Mouse (Mus musculus) cerebellum, adult 11-12 months (tissue): Measurements from ENCODE around the gene Sdhaf2.
"Not testable (repeated sequence)": the region's sequence is repeated elsewhere in the genome, so short reads cannot be mapped to it uniquely, and the experiment has no call there.

Experiments
- DNase-seq: peaks from one replicate; pipeline ENCODE4 v3.0.0; 2022

Sdhaf2 gene

DNA sequence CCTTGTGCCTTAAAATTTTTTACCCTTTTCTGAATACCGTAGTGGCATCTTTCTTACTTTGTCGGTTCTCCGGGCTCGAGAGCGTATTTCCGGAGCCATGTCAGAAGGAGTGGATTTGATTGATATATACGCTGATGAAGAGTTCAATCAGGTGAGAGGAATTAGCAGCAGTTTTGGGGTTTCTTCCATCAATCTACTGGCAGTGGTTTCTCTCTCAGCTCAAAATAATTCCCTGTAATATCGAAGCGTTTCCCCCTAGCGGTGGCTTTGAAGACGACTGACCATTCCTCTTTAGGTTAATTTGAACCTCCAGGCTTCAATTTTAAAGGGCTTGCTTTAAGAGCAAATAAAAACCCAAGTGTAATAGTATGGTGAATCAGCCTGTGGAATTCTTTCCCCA, at the start of gene Sdhaf2:
Gene Sdhaf2, minus strand, starts transcription at position 233 of the 400 bp plus-strand sequence.
- DNase-seq, result no peak

DNA sequence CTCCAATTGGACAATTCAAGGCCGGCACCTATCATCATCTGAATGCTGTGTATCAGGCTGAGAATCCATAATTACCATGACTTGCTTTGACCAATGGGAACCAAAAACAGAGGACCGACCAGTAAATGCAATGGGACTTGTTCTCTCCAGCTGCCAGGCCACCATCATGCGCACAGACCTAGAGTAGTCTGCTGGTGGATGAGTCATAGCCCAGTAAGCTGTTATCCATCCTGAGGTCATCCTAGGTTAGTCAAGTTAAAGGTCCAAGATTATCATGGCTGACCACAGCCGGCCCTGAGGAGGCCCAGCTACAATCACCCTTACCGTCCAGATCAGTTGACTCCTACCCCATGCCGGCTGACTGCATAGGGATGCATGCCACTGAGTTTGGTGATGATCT, 43.7 kb upstream of the Sdhaf2 start:
- no peak for DNase-seq

DNA sequence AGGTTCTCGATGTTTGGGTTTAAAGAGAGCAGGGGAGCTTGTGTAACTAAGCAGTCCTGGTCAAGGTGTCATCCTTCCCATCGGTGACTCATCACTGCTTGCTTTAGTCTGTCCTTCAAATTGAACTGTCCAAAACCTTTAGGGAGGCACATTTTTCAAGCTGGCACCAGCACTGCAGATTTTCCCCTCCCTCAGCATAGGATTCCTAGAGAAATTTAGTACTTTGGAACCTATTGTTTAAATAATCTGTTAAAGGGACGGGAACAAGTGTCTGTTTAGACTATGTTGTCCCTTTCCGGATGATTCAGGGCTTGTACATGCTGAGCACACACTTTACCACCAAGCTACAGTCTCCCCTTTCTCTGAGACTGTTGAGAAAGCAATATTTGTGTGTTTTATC, 39.3 kb upstream of the Sdhaf2 start:
- DNase-seq, result no peak

DNA sequence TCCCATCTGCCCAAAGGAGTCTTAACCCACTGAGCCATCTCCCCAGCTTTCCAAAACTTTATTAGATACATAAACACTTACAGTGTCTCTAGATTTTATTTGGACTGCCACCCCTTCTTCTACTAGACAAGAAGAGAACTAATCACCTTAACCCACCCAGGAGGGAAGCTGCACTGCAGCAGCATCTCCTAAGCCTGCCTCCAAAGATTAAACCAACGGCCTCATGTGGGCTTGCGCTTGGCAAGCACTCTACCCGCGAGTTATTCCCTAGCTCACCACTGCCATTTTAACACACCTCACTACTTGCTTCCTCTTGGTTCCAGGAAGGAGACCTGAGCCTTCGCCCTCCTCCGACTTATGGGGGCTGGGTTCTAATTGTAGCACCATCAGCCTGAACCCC, 38.3 kb upstream of the Sdhaf2 start:
- no peak for DNase-seq

DNA sequence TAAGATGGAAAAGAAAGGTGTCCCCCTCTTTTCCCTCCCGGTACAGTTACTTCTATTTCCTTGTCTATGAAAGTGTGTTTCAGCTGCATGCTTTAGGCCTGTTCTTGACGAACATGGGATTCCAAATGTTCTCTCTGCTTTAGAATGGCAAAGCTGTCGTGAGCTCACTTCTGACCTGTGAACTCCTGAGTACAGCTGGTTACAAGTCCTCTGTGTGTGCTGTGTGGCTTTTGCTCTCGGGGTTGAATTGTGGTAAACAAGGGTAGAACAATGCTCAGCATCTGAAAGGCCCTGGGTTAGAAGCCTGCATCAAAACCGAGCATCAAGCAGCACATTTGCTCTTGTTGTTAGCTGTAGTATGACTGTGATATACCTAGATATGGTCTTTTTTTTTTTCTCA, 36.4 kb upstream of the Sdhaf2 start:
- no peak for DNase-seq

DNA sequence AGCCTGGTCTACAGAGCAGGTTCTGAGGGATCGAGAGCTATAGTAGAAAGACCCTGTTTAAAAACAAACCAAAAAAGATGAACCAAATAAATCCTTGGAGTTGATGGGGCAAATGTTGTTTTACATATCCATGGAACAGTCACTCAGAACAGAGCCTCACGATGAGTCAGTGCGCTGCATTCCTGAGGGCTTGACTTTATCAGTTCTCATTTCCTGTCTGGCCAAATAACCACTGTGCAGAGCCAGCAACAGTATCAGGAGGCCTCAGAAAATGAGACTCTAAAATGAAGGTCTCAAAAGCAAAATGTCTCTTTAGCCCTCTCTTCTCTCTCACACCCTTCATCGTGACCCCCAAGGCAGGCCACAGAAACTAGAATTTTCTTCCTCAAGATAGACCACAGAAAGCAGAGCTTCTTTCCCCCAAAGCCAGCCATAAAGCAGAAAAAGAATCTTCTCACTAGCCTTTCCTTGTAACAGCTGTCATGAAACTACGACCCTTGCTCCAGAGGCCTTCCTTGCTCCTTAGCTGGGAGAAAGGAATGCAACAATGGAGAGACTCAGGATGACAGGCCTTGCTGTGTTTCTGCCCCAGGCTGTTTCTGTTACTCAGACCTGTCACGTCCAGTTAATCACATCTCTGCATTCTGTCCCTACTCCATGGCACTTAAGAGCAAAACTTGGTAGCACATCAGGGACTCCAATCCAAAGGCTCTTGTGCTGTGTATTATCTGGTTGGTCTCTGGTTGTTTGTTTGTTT, 35.8 kb upstream of the Sdhaf2 start:
- no peak for DNase-seq

DNA sequence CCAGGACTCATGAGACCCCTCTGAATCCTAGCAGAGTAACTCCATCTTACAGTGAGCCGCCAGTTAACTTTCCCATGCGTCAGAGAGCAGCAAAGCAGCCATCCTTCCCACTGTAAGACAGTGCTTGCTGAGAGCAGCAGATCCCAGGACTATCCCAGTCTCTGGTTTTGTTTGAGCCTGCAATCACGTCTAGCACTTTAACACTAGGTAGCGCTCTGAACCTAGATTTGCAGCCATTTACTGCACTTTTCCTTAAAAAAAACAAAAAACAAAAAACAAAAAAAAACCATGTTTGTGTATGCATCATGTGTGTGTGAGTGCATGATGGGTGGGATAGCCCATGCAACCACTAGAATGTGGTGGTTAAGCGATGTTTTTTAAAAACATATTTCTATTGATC, 34.2 kb upstream of the Sdhaf2 start:
- no peak for DNase-seq

DNA sequence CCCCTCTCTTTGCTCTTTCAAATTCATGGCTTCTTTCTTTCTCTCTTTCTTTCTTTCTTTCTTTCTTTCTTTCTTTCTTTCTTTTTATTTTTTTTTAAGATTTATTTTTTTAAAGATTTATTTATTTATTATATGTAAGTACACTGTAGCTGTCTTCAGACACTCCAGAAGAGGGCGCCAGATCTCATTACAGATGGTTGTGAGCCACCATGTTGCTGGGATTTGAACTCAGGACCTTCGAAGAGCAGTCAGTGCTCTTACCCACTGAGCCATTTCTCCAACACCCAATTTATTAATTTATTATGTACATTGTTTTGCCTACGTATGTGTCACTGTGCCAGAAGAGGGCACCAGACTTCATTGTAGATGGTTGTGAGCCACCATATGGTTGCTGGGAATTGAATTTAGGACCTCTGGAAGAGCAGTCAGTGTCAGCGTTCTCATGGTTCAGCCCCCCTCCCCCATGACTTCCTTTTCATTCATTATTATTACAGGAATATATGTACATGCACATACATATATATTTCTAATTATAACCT, 32.0 kb upstream of the Sdhaf2 start:
- DNase-seq, result not testable (repeated sequence)

DNA sequence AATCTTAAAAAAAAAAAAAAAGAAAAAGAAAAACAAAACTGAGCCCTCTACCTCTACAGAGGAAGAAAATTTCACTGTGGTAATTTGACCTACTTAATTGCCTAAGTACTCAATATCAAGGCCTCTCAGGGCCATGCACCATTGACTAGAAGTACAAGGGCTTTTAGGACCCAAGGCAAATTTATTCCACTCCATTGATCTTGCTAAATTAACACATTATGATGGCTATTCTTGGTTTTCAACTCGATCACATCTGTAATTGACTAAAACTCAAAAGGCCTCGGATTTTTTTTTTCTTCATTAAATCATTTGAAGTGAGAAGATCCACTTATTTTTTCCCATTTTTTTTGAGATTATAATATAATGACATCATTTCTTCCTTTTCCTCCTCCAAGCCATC, 31.5 kb upstream of the Sdhaf2 start:
- DNase-seq, result no peak

DNA sequence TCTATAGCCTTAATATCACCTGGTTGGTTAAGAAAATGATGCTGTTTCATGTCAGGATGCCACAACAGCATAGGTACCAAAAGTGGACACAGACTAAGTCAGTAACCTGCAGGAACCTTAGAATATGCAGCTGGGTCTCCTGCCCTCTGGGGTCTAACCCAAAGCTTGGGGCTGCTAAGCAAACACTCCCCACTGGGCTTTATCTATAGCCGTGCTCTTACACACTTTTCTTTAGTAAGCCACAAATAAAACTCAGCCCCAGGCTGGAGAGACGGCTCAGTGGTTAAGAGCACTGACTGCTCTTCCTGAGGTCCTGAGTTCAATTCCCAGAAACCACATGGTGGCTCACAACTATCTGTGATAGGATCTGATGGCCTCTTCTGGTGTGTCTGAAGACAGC, 31.1 kb upstream of the Sdhaf2 start:
- DNase-seq, result no peak

DNA sequence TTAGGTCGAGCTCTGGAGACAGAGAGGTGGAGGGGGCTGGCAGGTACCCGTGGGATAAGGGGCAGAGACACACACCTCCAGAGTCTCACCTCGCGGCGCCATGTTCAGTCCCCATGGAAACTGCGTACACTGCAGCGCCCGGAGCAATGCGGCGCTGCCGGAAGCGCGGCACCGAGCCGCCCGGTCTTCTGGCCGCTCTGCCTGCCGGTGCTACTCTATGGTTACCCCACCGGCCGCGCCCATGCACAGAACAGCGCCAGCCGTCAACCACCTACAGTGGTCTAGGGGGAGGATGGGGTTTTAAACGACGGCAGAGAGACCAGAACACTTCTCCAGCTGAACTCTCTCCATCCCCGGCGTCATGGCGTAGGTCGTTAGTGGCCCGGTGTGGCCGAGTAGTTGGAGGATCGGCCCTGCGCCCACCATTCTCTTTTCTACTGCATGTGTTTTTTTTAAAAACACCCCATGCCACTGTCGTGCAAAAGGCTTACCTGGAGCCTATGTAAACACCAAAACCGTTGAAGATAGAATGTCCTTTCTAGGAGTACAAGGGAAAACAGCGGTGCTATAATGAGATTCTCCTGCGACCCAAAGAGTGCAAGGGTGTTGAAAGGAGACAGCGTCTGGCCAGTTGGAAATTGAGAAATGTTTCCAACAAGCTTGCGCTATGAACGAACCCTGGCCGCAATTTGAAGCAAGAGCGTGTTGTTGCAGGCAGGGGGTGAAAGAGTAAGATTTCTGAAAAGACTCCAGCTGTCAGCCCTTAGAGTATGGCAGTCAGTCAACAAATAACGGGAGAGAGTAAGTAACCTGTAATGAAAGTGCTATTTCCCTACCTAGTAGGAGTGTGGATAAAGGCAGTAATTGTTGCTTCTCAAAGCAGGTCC, 29.9 kb upstream of the Sdhaf2 start, which contains the start of gene Tmem216:
Gene Tmem216, minus strand, starts transcription at position 615 of the 887 bp plus-strand sequence.
- DNase-seq, result peak; percentile 83

DNA sequence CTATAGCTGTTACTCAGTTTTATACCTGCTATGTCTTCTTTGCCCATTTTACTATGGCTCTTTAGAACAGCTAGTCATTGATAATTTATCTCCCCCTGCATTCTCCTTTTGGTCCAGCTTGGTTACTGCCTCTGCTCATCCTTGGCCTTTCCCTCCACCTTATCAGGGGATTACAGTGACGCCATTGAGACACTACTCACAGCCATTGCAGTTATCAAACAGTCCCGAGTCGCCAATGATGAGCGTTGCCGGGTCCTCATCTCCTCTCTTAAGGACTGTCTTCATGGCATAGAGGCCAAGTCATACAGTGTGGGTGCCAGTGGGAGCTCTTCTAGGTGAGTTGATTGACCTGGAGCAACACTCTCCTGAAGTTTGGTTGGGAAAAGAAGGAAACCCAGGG, 13.5 kb upstream of the Sdhaf2 start:
- DNase-seq, result no peak

DNA sequence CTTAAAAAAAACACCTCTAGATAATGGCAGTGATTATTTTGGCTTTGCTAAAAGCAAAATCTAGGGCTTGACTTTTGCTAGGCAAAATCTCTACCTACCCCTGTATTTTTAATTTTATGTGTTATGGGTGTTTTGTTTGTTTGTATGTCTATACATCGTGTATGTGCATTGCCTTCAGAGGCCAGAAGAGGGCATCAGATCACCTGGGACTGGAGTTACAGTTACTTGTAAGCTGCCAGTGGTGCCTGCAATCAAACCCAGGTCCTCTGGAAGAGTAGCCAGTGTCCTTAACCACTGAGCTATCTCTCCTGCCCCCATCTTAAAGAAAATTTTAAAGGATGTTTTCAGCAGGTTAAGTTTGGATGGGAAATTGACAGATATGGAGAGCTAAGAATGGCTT, 4.1 kb upstream of the Sdhaf2 start:
- no peak for DNase-seq

DNA sequence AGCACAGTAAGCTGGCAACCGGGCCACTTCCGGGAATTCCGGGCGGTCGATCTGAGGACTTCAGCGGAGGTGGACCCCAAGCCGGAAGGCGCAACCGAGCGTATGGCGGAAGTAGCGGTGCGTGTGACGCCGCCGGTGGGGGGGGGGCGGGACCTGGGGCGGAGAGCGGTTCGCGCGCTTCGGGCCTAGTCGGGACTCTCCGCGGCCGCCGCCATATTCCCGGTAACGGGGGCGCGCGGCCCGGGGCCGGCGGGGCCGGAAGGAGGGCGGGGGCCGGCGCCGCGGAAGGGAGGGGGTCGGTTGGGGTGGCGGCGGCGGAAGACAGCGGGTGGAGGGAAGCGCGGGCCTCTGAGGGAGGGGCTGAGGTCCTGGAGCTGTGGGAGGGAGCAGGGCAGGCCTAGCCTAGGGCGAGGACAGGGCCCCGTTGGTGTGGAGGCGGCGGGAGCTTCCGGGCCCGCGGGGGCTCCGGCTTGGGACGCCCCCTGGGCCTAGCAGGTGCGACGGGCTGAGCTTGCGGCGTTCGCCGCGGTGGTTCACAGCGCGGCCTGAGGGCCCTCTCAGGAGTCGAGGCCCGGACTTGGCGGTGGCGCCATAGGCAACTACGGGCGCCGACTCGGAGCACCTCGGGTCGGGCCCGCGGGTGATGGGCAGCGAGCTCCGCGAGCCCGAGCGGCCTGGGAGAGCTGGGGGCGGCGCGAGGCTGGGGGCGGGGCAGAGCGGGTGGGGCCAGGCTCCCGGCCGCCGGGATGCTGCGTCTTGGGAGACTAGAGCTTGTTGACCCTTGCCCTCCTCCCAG, 638 bp downstream of the Sdhaf2 start, which contains the start of gene Cpsf7:
Gene Cpsf7, plus strand, starts transcription at position 161 of the 796 bp plus-strand sequence.
- peak; percentile 88 for DNase-seq

DNA sequence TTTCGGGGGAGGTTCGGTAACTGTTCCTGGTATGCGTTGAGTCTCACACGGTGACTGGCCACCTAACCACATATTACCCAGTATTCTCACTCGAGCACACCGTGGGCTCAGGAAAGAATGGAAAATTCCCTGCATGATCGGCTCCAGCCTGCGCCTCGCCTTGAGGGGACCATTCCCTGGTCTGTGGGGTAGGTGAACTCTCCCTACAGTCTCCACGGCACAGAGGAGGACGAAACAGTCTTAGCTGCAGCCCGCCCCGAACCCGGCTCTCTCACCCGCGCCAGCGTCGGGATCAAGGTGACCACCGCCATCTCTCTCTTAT, 1.2 kb downstream of the Sdhaf2 start:
- DNase-seq, result no peak

DNA sequence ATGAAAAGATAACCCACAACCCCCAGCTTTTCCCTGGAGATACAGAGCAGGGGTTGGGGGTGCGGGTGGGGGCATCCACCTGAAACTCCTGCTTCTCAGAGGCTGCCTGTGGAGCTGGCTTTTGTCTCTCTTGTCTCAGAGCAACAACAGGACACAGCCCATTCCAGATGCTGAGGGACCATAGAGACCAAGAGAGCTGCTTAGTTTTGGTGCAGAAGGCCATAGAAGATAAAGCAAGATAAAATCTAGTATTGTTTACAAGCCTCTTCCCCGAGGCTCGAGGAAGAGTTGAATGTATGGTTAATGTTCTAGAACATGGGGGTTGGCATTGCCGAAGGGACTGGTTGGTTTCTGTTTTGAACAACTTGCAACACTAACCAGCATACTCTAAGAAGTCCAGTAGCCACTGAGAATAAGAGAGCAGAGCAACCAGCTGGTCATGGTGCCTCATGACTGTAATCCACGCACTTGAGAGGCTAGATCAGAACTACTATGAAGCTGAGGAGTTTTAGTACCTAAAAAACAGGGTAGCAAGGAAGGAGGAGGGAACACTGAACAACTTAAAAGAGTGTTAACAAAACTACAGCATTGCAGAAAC, 2.4 kb downstream of the Sdhaf2 start:
- no peak for DNase-seq

DNA sequence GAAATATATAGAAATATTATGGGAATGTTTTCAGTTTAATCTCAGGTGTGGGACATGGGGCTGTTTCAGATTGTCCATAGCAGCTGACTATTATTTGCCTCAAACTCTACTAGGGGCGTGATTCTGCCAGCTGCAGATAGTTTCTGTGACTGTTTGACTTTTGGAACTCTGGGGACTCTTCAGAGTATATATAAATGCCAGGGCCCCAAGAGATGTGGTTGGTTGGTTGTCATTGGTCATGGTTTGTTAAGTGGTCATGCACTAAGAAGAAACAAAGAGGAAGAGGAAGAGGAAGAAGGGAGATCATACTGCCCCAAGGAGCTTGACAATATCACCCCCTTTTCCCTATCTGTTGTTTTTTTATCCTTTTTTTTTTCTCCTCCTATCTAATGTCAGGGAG, 4.0 kb downstream of the Sdhaf2 start:
- no peak for DNase-seq

DNA sequence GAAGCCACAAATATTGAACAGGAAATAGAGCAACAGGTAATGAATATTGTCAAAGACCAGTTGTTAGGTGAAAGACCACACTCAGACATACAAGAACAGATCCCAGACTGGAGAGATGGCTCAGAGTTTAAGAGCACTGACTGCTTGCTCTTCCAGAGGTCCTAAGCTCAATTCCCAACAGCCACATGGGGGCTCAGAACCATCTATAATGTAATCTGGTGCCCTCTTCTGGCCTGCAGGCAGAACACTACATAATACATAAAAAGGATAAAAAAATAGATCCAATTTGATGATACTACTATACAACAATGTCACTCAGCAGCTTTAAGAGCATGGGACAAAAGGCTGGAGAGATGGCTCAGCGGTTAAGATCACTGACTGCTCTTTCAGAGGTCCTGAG, 5.6 kb downstream of the Sdhaf2 start:
- DNase-seq, result no peak

DNA sequence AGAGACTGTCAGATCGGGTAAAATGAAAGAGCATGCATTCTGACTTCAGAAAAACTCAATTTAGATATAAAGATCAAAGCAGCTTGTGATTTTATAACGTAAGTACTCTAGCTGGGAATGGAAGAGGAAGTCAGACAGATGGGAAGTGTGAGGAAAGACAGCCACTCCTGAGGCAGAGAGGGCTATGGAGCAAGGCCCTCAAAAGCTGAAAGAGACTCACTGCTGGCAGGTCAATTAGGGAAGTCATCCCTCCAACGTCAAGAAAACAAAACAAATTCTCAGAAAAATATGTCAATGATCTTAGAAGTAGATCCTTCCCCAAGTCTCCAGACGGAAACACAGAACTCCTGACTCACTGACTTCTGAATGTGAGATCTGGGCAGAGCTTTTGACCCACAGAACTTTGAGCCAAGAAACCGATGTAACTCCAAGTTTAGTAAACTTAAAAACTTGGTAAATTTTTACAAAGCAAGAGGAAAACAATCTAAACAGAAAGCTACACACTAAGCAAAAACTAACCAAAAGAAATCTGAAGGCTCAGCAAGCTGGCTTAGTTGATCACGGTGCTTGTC, 15.1 kb downstream of the Sdhaf2 start:
- DNase-seq, result no peak

DNA sequence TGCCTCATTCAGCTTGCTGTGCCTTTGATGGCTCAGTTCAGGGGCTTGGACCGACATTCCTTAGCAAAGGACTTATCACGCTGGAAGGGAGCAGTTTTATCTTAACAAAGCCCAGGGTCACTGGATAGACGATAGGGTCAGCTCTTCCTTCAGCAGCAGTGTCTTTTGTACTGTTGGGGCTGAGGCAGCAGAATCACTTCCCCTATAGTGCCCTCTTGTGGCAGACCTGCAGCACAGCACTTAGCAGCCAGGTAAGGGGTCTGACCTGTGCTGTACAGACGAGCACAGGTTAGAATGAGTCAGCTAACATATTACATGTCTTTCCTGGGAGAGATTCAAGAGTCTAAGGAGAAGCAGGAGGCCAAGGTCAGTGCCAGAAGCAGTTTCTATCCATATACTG, 23.4 kb downstream of the Sdhaf2 start:
- DNase-seq, result no peak

DNA sequence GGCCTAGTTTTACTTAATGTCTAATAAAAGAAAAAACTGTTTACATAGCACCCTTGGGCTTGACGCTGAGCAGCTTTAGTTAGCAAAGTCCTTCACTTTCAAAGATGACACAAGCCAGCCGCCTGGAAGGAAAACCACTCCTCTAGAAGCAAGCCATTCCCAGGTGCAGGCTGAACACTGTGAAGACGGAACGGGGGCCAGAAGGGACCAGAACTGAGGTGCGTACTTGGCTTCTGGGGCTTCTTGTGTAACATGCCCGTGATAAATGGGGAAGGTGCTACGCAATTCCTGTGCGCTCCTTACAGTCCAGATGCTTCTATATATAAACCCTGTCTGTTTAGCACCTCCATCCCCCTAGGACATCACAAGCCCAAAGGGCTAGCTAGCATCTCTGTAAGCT, 25.4 kb downstream of the Sdhaf2 start:
- no peak for DNase-seq

DNA sequence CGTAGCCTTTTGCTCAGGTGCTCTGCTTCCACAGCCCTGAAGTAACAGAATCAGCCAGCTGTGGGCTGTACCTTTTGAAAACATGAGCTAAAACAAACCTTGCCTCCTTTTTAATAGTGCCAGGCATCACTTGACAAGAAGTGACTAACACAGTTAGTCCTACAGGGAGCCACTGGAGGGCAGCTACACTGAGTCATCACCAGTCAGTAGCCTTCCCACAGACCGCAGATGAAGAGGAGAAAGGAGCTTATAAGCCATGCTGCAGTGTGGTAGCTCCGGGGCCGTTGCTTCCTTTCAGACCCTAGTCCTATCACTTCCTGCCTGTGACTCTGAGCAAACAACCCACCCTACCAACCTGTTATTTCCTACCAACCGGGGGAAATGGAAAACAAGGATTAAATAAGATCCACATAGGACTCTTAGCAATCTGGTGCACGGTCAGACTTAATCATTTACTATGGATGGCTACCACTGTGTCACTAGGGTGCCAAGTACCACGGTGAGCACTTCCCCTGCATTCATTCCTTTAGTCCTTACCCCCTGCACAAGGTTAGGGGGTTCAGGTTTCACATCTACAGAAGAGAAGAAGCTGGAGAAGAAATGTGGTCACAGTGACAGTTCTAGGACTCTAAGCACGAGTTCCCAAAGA, 28.3 kb downstream of the Sdhaf2 start:
- DNase-seq, result no peak
